Comparison of ENCODE assay signal across 18 mouse cellular contexts in genomic region chr9:42490589-42491382, GRCm38 (mm10). TPM values are rescaled to one million over a fixed set of nuclear protein-coding genes. Genes with fewer than 3 reads are reported as not detected.
DNase-seq lines count a peak whose midpoint lies in the region; ATAC-seq and TF ChIP-seq lines count a peak whose summit lies in the region.
"Had no signal": no experiment of that assay in that cellular context is flagged by ENCODE, and none has a peak within 500 bp of the region (broad histone marks: within the 10 kb centered on the region; RNA-seq: fewer than 3 reads in every experiment).

No protein-coding gene starts in this region.

- no peak for ATAC-seq in forebrain, postnatal 0 days
- ATAC-seq in forebrain, embryonic 13.5 days: no peak
- ATAC-seq in limb, embryonic 13.5 days (ENCODE audit: low FRiP score, low read depth): 0 out of 2 replicates have a peak, but pooled peaks have one; percentile 48
- ATAC-seq: activated CD4-positive, CD25-positive, alpha-beta regulatory T cell, adult 4 months had no signal

- no peak for TF ChIP-seq CTCF in cerebellum, adult 2 months (IDR thresholded peaks at IDR 0.05; ENCODE audit: borderline replicate concordance, insufficient read depth, low read depth, low read length)
- TF ChIP-seq CTCF in forebrain, postnatal 0 days (IDR thresholded peaks at IDR 0.05; ENCODE audit: low read depth): no peak

- no peak for TF ChIP-seq POLR2A in cerebellum, adult 2 months (IDR thresholded peaks at IDR 0.05; ENCODE audit: borderline replicate concordance, insufficient read depth, low read length)

- WGBS in cerebellum, adult 2 months: 47% methylated on average over 16 of the region's 16 CpGs
- WGBS in forebrain, postnatal 0 days: 59% methylated on average over 16 of the region's 16 CpGs
- WGBS in forebrain, embryonic 13.5 days: 81% methylated on average over 16 of the region's 16 CpGs
- 63% methylated on average over 16 of the region's 16 CpGs for WGBS in limb, embryonic 13.5 days
- WGBS in limb, embryonic 10.5 days: 85% methylated on average over 16 of the region's 16 CpGs

- peak; percentile 42 to 75 for DNase-seq in cerebellum, adult 2 months
- no peak for DNase-seq in cerebellum, postnatal 4 days (ENCODE audit: low spot score in 2 of 2)
- peak; percentile 26 for DNase-seq in forebrain, postnatal 0 days
- no peak for DNase-seq in limb, embryonic 10.5 days (ENCODE audit: low spot score)
- DNase-seq in gonadal fat pad, adult 2 months (ENCODE audit: low read depth): peak; percentile 24
- DNase-seq in frontal cortex, postnatal 10 days (ENCODE audit: low spot score in 2 of 2): no peak
- DNase-seq: heart, adult 18-20 months; kidney, adult 2 months; kidney, postnatal 14 days; lung, postnatal 4 days had no signal

- no peaks in the 10 kb centered on the region for H3K27me3 ChIP-seq in cerebellum, adult 2 months (ENCODE audit: control insufficient read depth, insufficient read depth, low read length)
- no peaks in the 10 kb centered on the region for H3K27me3 ChIP-seq in forebrain, postnatal 0 days (ENCODE audit: insufficient read depth, low read length)
- no peaks in the 10 kb centered on the region for H3K27me3 ChIP-seq in forebrain, embryonic 13.5 days
- no peaks in the 10 kb centered on the region for H3K27me3 ChIP-seq in limb, embryonic 13.5 days
- no peaks in the 10 kb centered on the region for H3K27me3 ChIP-seq in limb, embryonic 10.5 days (ENCODE audit: low read depth, poor library complexity, severe bottlenecking)
- H3K27me3 ChIP-seq: heart, embryonic 15.5 days; limb, embryonic 15.5 days; neural tube, embryonic 12.5 days had no signal

- H3K9me3 ChIP-seq in forebrain, postnatal 0 days (ENCODE audit: low read length): no peaks in the 10 kb centered on the region
- no peaks in the 10 kb centered on the region for H3K9me3 ChIP-seq in forebrain, embryonic 13.5 days (replicated peaks)
- H3K9me3 ChIP-seq in limb, embryonic 13.5 days: no peaks in the 10 kb centered on the region
- no peaks in the 10 kb centered on the region for H3K9me3 ChIP-seq in limb, embryonic 10.5 days (replicated peaks)
- H3K9me3 ChIP-seq: heart, embryonic 15.5 days; limb, embryonic 15.5 days; midbrain, embryonic 10.5 days; neural tube, embryonic 12.5 days had no signal

- H3K9ac ChIP-seq in forebrain, postnatal 0 days: no peak overlapping the region
- H3K9ac ChIP-seq in forebrain, embryonic 13.5 days: no peak overlapping the region
- no peak overlapping the region for H3K9ac ChIP-seq in limb, embryonic 13.5 days
- H3K9ac ChIP-seq: heart, embryonic 15.5 days; limb, embryonic 15.5 days; lung, embryonic 14.5 days; neural tube, embryonic 12.5 days had no signal

- no peaks in the 10 kb centered on the region for H3K36me3 ChIP-seq in forebrain, postnatal 0 days (ENCODE audit: insufficient read depth)
- H3K36me3 ChIP-seq in forebrain, embryonic 13.5 days (ENCODE audit: poor library complexity, severe bottlenecking): no peaks in the 10 kb centered on the region
- H3K36me3 ChIP-seq in limb, embryonic 13.5 days: no peaks in the 10 kb centered on the region
- H3K36me3 ChIP-seq in limb, embryonic 10.5 days: no peaks in the 10 kb centered on the region
- H3K36me3 ChIP-seq: heart, embryonic 15.5 days; limb, embryonic 15.5 days; midbrain, embryonic 10.5 days; neural tube, embryonic 12.5 days had no signal

- no peak overlapping the region for H3K4me2 ChIP-seq in forebrain, postnatal 0 days (ENCODE audit: low read depth)
- no peak overlapping the region for H3K4me2 ChIP-seq in forebrain, embryonic 13.5 days
- H3K4me2 ChIP-seq in limb, embryonic 13.5 days (replicated peaks): no peak overlapping the region
- H3K4me2 ChIP-seq: heart, embryonic 15.5 days; limb, embryonic 15.5 days; lung, embryonic 14.5 days; neural tube, embryonic 12.5 days had no signal

- no peak overlapping the region for H3K4me3 ChIP-seq in cerebellum, adult 2 months (replicated peaks; ENCODE audit: insufficient read depth, low read depth, low read length)
- H3K4me3 ChIP-seq in forebrain, postnatal 0 days (ENCODE audit: low read depth, low read length): no peak overlapping the region
- H3K4me3 ChIP-seq in forebrain, embryonic 13.5 days: no peak overlapping the region
- no peak overlapping the region for H3K4me3 ChIP-seq in limb, embryonic 13.5 days
- H3K4me3 ChIP-seq in limb, embryonic 10.5 days: no peak overlapping the region
- H3K4me3 ChIP-seq: heart, embryonic 15.5 days; limb, embryonic 15.5 days; midbrain, embryonic 10.5 days; neural tube, embryonic 12.5 days had no signal

- H3K27ac ChIP-seq in cerebellum, adult 2 months (ENCODE audit: insufficient read depth, low read length): no peak overlapping the region
- no peak overlapping the region for H3K27ac ChIP-seq in forebrain, postnatal 0 days (ENCODE audit: low read depth, low read length)
- H3K27ac ChIP-seq in forebrain, embryonic 13.5 days: no peak overlapping the region
- no peak overlapping the region; the same call in 1 of the 2 replicates for H3K27ac ChIP-seq in limb, embryonic 13.5 days
- no peak overlapping the region for H3K27ac ChIP-seq in limb, embryonic 10.5 days
- H3K27ac ChIP-seq: heart, embryonic 15.5 days; limb, embryonic 15.5 days; midbrain, embryonic 10.5 days; neural tube, embryonic 12.5 days had no signal

- H3K4me1 ChIP-seq in cerebellum, adult 2 months (ENCODE audit: control insufficient read depth, insufficient read depth, low read length): no peaks in the 10 kb centered on the region
- H3K4me1 ChIP-seq in forebrain, postnatal 0 days (ENCODE audit: insufficient read depth): peaks cover 6% of the 10 kb centered on the region; the same call in 1 of the 2 replicates
- H3K4me1 ChIP-seq in forebrain, embryonic 13.5 days: peaks cover 16% of the 10 kb centered on the region
- peaks cover 8% of the 10 kb centered on the region for H3K4me1 ChIP-seq in limb, embryonic 13.5 days
- no peaks in the 10 kb centered on the region for H3K4me1 ChIP-seq in limb, embryonic 10.5 days
- H3K4me1 ChIP-seq: heart, embryonic 15.5 days; neural tube, embryonic 12.5 days had no signal

RNA-seq across cellular contexts. Expression of gene Tbcel, which starts 16.8 kb away (rescaled TPM):
- polyA plus RNA-seq in cerebellum, adult 2 months (2012; rRNA removed): 32.8 and 33.0 TPM in 2 replicates
- 16.6 and 24.8 TPM in 2 replicates for total RNA-seq in forebrain, postnatal 0 days (2014; rRNA removed)
- polyA plus RNA-seq in forebrain, postnatal 0 days (2015; fragmentation: Nextera tagmentation; extraction: Ambion mirVana): 2.1 and 3.2 TPM in 2 replicates
- 4.5 and 4.8 TPM in 2 replicates for polyA plus RNA-seq in forebrain, embryonic 13.5 days (2015; fragmentation: Nextera tagmentation; extraction: Ambion mirVana)
- 4.4 and 4.6 TPM in 2 replicates for polyA plus RNA-seq in limb, embryonic 13.5 days (2015; fragmentation: Nextera tagmentation; extraction: Ambion mirVana)
- 3.1 and 4.0 TPM in 2 replicates for polyA plus RNA-seq in limb, embryonic 10.5 days (2016; fragmentation: Nextera tagmentation; extraction: Ambion mirVana)
- 9.0 and 10.6 TPM in 2 replicates for polyA plus RNA-seq in gonadal fat pad, adult 2 months (2012; rRNA removed)

Comparison
In these comparisons a context has a peak if more than half of its experiments do, and no peak if none do; other contexts are left out.
1. DNase-seq: peak in cerebellum, adult 2 months (2 of 2), forebrain, postnatal 0 days (single experiment) and gonadal fat pad, adult 2 months (single experiment); none in cerebellum, postnatal 4 days (0 of 2), limb, embryonic 10.5 days (single experiment) and frontal cortex, postnatal 10 days (0 of 2).